Mouse (Mus musculus) B cell, adult 2 months (primary cell): ENCODE data around the gene Slc29a3.

ENCODE experiments used
- DNase-seq, 2 experiments: peaks; one replicate each; pipeline ENCODE4 v3.0.0; 2022

The Slc29a3 gene

DNA sequence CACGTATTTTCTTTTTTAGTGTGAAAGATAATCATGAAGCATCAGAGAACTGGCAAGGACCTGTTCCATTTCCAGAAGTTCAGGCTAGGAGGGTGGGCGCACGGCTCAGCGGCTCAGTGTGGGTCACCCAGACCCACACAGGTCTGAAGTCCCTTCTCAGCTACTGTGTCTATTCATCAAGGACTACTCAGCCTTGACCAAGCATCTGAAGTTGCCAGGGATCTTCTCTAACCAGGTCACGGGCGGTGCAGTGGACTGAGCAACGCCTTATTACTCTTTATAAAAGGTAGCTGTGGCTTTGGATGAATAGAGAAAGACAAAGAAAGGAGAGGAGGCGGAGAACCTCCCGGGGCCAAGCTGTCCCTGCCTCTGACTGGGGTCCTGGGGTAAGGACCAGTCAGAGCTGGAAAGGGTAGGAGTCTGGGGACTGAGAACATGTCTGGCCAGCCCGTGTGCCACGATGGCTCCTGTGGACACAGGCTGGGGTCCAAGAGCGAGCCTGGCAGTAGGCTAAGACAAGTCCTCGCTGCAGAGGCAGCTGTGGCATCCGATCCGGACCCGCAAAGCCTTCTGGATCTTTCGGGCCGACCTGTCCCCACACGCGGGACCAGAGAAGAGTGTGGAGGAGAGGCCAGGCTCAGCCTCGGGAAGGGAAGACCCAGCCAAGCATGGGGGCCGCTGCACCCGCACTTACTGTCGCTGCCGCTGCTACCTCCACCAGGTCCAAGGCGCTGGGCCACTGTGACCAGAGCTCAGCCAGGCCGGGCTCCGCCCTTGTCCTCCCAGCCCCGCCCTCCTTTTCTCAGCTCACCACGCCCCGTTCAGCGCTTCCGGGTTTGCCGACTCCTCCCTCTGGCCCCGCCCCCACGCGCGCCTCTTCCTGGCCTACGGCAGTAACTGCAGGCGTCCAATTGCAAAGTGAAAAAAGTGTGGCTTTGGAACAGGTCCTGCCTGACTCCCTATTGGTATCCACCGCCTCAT, at the start of gene Slc29a3:
Gene Slc29a3, minus strand, starts transcription at position 755 of the 981 bp plus-strand sequence.
- peak; percentile 99 for DNase-seq

DNA sequence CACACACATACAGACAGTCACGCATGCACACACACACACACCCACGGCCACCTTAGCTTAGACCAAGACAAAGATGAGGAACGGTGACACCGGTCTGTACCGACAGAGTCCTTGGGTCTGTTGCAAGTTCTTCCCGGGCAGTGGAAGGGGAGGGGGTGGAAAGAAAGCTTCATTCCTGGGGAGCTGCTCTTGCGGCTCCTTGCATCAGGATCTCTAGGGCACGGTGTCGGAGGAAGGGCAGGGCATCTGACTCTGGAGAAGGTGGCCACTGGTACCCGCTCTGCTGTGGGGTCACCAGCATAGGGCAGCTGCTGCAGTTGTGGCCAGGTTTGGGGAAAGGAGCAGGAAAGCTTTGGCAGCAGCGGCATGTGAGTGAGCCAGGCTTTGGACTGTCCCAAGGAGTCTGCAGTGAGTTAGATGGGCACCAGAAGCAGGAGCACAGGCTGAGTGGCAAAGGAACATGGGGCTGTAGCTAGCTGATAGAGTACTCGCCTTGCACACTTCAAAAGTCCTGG, 49.4 kb upstream of the Slc29a3 start:
- DNase-seq, result no peak

DNA sequence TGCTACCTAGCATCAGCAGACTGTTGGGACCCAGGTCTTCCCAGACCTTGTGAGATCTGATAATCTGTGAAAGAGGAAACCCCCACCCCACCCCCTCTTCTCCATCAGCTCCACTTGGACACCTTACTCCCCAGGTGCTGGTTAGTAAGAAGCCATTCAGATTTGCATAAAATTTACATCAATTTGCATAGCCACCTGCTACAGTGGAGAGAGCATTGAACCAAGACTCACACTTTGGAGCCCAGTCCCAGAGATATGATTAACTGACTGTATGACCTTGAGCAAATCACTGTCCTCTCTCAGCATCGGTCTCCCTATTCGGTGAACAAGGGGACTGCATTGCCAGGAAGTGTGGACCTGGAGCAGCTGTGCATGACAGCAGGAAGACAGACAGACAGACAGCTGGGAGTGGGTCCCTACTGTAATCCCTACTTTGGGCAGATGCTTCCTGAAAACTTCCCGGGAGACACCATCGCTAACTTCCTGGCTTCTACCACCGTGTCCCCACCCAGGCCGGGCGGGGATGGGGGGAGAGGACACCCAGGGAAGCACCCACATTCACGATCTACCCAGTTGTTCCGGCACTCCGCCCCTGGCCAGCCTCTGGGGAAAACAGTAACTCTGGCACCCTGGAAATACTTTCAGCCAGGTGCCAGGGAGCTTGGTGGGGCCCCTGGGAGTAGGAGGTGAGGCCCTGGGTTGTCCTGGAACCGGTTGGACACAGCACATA, 48.7 kb upstream of the Slc29a3 start:
- no peak for DNase-seq

- DNase-seq, result no peak
Observed at GRCm38 (mm10) chr10:60800295-60801167, 47.9 kb upstream of the Slc29a3 start.

GRCm38 (mm10) chr10:60797682-60798422, 45.3 kb upstream of the Slc29a3 start:
- DNase-seq, result no peak

- DNase-seq, result no peak
Observed at GRCm38 (mm10) chr10:60796474-60796873, 43.9 kb upstream of the Slc29a3 start.

DNA sequence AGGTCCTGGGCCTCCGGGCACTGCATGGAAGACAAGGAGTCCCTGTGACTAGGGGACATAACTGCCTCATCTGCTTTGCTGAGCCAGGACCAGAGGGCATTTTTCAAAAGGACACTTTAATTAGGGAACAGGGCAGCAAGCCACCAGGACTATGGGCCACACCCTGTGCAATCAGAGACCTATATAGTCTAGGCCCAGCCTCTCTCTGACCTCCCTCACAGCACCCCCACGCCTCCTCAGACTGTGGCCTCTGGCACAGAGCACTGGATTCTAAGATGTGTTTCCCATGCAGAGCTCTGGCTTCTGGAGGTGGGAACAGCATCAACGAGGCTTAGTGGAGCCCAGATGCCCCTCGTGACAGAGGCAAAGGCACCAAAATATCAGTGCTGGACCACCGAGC, 43.4 kb upstream of the Slc29a3 start:
- no peak for DNase-seq

DNA sequence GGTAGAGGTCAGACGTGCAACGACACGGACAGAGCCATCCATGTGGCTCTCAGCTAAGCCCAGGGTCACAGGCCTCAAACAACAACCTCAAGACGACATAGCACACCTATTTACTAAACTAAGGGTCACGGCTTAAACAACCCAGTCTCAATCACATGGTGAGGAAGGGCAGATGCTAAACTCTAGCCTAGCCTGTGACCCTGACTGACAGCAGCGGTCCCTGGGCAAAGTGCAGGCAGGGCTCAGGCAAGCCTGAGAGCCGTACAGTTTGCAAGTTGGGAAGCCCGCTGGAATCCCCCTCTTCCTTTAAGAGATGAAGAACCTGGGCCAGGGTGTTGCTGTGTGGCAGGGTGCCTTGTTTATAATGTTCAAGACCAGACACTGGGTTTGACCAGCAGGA, 42.2 kb upstream of the Slc29a3 start:
- DNase-seq, result no peak

DNA sequence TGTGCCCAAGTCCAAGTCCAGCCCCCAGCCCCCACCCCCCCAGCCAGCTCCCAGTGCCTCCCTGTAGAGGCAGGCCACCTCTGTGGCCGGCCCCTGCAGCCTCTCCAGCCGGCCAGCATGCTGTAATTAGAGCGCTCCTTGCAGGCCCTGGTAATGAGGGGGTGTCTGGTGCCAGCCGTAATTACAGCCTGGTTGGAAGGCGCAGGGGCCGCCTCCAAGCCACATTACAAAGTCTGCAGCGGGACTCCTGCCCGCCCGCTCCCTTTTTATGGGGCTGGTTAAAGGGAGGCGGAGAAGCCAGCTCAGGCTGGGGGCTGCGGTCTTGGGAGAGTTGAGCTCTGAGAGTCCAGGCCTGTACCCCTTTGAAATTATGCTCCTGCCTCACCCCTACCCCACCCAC, 41.8 kb upstream of the Slc29a3 start:
- DNase-seq, result no peak

DNA sequence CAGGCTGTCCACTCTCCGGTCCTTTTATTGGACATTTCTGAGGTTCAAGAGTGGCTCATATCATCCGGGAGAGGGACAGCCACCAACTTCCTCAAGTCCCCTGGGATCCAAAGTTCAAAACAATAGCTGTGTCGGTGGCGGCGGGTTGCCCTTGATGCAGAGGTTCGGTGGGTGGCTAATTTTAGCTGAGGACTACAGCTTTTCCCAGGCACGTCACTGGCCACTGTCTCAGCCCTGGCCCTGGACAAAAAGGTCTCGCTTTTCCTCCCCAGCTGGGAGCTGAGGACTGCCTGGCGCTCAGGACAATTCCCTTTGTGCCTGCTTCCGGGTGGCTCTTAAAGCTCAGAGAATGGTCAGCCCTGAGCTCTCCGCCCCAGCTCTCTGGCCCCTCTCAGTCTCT, 40.2 kb upstream of the Slc29a3 start:
- no peak for DNase-seq

DNA sequence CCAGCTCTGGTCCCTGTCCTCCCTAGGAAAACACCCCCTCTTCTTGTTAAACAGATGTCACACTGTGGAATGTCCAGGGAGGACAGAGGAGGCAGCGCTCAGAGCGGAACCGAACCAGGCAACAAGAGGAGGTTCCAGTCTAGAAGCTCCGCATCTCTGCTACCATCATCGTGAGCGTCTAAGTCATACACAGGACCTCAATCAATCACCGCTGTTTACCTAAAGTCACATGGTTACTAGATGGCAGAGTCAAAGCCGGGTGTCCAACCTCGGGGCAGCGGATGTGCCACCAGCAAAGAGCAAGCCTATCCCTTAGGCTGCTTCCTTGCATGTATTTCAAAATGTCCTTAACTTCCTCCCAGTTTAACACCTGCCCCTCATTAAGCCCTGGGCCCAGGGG, 39.8 kb upstream of the Slc29a3 start:
- DNase-seq, result no peak

DNA sequence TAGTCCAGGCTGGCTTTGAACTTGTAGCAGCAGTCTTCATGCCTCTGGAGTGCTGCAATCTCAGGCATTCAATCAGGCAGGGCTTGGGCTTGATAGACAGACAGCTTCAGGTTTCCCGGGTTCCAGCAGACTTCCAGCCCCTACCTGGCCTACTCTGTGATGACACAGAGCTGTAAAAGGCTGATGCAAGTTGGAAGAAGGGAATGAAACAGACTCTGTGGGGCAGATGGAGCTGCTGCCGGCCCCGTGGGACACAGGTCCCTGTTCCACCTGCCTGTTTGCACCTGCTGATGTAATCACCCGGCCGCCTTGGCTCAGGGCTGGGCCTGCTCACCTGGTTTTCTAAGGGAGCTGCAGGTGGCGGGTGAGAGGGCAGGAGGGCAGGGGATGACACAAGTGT, 38.3 kb upstream of the Slc29a3 start:
- DNase-seq, result no peak

GRCm38 (mm10) chr10:60787303-60788074, 34.9 kb upstream of the Slc29a3 start:
- no peak for DNase-seq

DNA sequence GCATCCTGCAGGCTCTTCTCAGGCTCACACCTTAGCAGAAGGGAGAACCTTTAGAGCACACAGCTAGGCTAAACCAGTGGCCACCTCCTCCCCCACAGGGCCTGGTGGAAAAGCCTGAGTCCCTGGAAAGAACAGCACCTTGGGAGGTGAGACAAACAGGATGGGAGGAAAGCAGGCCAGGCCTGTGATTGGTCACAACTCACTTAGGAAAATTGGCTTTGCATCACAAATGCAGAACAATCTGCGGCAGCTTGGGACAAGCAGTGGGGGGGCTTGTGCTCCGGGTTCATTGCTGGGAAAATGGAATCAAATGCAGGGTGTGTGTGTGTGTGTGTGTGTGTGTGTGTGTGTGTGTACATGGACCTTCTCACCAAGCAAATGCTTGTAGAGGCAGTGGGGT, 31.0 kb upstream of the Slc29a3 start:
- no peak for DNase-seq

DNA sequence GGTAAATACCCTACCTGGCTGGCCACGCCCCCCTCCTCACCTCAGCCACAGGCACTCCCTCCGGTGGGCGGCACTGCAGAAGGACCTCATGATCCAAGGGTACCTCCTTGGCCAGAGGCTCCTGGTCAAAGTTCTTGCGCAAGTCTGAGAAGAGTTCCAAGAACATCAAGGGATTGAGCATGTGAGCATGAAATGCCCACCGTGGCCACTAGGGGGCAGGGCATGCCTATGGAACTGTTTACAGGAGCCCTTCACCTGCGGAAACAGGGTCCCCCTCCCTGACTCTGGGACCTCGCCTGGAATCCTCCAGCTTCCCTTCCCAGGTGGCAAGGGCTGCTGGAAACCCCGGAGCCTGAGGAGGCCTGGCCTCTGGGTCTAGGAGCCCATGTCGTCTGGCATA, 27.0 kb upstream of the Slc29a3 start:
- peak; percentile 77 for DNase-seq

DNA sequence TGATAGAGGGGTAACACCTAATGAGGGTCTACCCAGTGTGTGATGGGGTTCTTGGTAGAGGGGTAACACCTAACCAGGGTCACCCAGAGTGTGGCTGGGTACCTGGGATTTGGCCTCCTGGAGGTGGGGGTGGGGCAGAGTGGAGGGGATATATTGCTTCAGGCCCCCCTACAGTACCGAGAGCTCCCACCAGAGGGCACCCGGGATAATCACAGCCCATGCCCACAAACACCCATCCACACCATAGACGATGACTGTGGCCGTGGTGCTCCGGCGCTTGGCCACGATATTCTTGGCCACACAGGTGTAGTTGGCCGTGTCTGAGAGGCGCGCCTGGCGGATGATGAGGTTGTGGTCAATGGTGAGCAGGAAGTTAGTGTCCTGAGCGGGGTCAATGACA, 25.9 kb upstream of the Slc29a3 start:
- DNase-seq, result peak; percentile 49 to 53

DNA sequence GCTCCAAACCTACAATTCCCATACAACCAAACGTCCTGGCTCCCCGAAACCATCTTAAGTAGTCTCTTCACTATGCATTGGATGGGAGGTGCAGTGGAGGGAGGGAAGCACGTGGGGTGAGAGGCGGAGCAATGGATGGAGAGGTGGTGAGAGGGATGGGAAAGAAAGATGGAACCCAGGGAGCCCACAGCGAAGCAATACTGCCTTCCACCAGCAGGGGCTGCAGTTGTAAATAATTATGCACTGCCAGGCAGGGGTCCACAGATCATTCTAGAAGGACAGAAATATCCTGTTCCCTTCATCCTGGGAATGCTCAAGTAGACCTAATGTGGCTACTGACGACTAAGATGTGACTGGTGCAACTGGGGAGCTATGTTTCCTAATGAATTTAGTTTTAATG, 22.9 kb upstream of the Slc29a3 start:
- peak; percentile 30 to 40 for DNase-seq

DNA sequence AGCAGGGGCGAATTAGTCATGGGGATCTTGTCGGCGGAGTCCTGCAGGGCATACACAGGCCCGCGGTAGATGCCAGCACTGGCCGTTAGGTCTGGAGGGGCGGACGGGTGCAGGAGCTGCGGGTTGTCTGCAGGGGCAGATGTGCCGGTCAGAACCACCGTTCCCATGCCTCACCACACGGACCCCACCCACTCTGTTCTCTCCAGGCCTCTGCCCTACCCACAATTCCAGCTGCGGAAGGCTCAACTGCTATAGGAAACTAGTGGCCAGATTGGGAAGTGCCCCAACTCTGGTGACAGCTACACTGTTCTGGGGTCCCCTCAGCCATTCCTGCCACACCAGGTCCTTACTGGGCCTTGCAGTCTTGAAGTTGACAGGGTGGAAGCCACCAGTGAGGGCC, 22.0 kb upstream of the Slc29a3 start:
- no peak for DNase-seq

GRCm38 (mm10) chr10:60770855-60771254, 18.3 kb upstream of the Slc29a3 start:
- DNase-seq, result no peak

DNA sequence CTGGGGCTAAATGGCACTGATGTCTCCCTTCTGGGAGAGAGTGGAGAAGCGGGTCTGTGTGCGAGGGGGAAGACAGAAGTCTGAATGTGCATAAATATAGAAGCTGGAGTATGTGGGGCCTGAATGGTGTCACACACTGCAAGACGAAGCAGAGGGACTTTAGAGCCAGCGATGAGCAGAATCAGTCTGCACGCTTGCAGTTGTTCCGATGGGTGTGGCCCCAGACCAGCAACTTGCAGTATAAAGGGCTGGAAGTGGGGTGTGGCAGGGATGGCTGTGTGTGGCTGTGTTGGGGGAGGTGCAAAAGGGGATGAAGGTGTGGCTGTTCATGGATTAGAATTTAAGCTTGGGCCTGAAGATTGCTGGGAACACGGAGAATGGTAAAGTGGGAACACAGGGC, 16.0 kb upstream of the Slc29a3 start:
- DNase-seq, result no peak

- DNase-seq, result no peak
Observed at GRCm38 (mm10) chr10:60767400-60767799, 14.8 kb upstream of the Slc29a3 start.
